Mouse (Mus musculus) cerebellum, adult 2 months (tissue): ENCODE results near the gene Pnpla6.

ENCODE experiments used
- CTCF ChIP-seq: fragments of 200-500 bp; IDR thresholded peaks from 2 replicates; pipeline ENCODE4 v1.5.1; 2011; ENCODE audit warnings: low read depth, mild to moderate bottlenecking, control low read depth, low read length, moderate library complexity, borderline replicate concordance; ENCODE audit not compliant: insufficient read depth
- POLR2A ChIP-seq: fragments of 200-500 bp; IDR thresholded peaks from 2 replicates; pipeline ENCODE4 v1.6.1; 2011; ENCODE audit warnings: low read length, control low read depth, borderline replicate concordance; ENCODE audit not compliant: insufficient read depth

- no peak for TF ChIP-seq CTCF
- no peak for TF ChIP-seq POLR2A
Observed at GRCm38 (mm10) chr8:3507979-3508754, 7.0 kb upstream of the Pnpla6 start.
